Mouse (Mus musculus) ovary, postnatal 36 days (tissue): ENCODE measurements around the gene Zcchc14.
A peak's percentile ranks its signal among the peaks of the same experiment; 100 is the strongest.

ENCODE experiments used
- DNase-seq: peaks from one replicate; pipeline ENCODE4 v3.0.0; 2022; ENCODE audit warnings: low spot score, mixed read lengths

Zcchc14 gene

GRCm38 (mm10) chr8:121665329-121665728 is 12.6 kb upstream of the Zcchc14 start:
- DNase-seq = peak; percentile 67

GRCm38 (mm10) chr8:121663101-121663500 is 10.4 kb upstream of the Zcchc14 start:
- DNase-seq = no peak

- no peak for DNase-seq
Measured at GRCm38 (mm10) chr8:121661631-121662357, 9.1 kb upstream of the Zcchc14 start.

DNA sequence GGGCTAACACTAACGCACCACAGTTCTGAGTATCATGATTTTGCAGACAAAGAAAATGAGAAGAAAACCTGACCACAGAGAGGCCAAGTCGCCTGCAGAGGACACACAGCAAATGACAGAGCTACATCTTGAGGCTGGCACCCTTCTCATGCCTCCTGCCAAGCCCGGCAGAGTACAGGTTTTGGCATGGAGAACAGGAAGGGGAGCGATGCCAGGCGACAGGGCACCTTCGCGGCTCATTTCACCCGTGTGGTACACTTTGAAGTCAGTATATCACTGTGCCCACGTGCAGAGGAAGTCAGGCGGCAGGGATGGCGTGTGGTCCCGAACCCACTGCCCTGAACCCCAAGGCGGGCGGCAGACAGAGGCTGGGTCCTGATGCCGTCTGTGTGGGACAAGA is 7.9 kb upstream of the Zcchc14 start:
- DNase-seq = no peak

- no peak for DNase-seq
Measured at GRCm38 (mm10) chr8:121654966-121655494, 2.3 kb upstream of the Zcchc14 start.

- DNase-seq = no peak
Measured at GRCm38 (mm10) chr8:121654131-121654530, 1.4 kb upstream of the Zcchc14 start.

- no peak for DNase-seq
Measured at GRCm38 (mm10) chr8:121653340-121654019, 779 bp upstream of the Zcchc14 start.

DNA sequence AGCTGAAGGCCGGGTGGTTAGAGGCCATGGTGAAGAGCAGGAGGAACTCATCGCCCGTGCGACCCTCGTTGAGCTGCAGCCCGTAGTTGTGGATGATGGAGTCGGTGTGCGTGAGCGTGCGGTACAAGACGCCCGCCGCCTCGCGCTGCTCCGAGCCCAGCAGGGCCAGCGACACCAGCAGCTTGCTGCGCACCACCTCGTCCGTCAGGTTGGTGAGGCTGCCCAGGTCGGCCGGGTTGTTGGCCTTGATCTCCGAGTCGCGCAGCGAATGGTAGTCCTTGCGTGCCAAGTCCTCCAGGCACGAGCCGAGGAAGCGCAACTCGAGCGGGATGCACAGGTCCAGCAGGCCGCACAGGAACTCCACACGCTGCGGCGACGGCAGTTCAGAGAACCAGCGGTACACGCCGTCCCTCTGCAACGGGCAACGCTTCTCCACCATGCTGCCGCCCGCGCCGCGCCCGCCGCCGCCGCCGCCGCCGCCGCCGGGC is 783 bp downstream of the Zcchc14 start:
- DNase-seq = peak; percentile 58

DNA sequence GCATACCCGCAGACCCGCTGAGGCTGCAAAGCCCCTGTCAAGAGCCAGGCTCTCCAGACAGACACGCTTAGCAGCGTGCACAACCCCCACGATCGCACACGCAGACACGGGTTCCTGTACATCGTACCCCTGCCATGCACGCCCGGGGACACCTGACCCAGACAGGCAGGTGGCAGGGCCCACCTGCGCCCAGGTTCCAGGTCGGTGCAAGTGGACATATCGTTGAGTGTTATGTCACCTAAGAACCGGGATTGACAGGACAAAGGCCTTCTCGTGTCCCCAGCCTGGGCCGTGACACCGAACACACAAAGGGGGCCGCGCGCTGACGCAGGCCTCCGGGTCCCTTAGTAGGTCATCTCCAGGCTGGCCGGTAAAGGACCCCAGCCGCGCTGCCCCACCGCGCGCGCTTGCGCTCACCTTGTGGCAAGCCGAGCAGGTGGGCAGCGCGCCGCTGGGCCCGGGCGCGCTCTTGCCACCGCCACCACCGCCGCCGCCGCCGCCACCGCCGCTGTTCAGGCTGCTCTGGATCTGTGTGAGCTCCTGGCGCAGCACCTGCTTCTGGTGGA is 1.3 kb downstream of the Zcchc14 start:
- no peak for DNase-seq

DNA sequence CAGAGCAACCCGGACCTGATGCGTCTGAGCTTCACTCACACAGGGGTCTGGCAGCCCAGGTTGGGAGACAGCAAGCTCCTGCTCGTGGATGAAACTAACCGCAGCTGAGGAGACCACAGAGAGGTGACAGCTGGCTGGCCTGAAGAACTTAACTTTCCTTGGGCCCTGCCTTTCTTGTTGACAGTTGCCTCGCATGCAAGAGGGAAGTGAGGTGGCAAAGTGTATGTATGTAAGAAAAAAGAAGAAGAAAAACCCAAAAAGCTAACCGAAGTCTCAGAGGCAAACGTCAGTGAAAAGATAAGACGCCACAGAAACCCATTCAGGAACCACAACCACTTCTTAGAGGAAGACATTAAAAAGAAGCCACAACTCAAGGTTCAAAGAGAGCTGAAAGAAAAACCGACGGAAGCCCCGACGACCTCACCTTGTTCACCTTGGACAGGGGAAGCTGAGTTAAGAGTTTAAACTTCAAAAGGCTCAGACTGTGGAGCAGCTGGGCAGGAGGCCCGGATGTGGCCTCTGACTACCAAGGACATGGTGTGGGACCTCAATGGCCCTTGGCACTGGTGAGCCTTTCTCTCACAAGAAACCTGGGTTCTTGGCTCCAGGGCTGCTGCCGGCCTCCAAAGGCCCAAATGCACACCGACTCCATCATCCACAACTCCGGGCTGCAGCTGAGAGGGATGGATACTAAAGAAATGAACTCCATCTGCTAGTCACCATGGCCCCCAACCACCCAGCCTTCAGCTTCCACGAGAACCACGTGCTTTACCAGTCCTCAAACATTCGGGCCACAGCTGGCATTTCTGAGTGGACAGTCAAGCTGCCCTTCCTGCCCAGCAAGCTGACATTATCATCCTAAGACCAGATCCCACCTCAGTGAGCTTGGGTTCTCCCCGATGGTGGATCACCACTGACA is 2.1 kb downstream of the Zcchc14 start:
- no peak for DNase-seq

- DNase-seq = no peak
Measured at GRCm38 (mm10) chr8:121649904-121650303, 2.8 kb downstream of the Zcchc14 start.

DNA sequence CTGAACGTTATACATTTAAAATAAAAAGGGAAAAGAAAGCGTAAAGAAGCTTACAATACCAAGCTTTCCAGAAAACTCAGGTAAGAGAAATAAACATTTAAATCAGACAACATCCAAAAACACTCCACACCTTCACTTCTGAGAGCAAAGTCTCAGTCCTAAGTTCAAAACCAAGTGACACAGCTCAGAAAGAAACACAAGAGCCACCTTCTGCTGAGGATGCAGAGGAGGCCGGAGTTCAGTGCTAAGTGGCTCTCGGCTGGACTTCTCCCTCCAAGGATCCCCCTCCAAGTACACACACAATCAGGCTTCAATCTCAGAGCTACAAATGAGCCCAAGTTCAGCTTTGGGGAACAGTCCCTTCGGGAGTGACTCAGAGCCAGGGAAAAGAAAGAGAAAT is 3.3 kb downstream of the Zcchc14 start:
- DNase-seq = no peak

- no peak for DNase-seq
Measured at GRCm38 (mm10) chr8:121648451-121648850, 4.2 kb downstream of the Zcchc14 start.

DNA sequence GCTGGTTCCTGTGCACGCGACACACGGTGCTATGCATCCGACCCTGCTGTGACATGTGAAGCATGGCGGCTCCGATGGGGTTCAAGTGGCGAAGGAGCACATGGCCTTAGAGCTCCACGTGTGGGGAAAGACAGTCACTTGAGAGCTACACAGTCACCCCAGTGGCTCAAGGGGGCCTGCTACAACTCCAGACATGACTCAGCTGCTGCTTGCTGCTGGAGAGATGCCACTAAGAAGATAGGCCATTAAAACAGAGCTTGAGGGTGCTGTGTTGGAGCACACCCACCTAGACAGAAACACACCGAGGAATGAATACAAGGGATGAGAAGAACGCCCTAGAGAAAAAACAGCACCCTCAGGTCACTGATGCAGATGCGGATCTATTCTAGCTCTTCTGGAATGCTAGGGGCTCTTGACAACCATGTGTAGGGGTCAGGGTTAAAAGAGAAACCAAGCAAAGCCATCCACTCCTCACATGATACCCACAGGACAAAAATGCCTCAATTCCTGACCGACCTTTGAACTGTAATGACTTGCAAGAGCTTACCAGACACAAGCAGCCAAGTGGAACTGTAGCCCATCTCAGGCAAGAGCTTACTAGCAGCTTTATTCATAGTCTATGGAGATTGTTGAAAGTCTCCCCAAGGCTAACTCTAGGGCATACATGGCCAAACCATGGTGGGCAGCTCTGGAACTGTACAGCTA is 5.0 kb downstream of the Zcchc14 start:
- no peak for DNase-seq

DNA sequence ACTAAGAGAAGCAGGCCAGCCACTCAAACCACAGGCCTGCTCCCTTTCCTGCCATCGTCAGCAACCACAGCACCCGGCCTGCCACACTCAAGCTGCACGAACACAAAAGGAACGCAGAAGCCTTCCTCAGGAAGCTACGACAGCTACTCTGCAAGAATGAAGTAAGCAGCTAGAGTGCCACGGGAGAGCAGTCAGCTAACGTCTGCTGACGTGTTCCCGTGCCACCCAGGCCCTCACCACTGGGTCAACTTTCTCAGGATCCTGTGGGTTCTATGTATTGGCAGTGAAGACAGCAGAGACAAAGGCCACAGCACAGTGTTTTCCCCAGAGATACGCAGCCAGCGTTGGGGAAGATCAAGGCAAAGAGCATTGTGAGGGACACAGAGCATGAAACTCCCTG is 9.3 kb downstream of the Zcchc14 start:
- no peak for DNase-seq

DNA sequence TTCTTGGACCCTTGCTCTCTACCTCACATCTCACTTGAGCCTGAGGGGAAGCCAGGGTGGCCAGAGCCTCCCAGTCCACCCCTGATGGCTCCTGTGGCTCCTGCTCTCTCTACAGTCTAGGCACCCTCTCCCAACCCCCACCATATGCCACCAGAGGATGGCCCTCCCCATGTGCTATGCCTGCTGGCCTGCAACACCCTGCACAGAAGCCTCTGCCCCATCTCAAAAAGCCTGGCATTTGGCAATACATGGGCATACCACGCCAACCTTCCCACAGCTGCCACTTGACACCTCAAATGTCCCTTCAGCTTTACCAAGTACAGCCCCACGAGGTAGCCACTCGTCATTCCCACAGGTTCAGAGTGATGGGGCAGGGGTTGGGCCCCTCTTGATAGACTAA is 9.9 kb downstream of the Zcchc14 start:
- no peak for DNase-seq

DNA sequence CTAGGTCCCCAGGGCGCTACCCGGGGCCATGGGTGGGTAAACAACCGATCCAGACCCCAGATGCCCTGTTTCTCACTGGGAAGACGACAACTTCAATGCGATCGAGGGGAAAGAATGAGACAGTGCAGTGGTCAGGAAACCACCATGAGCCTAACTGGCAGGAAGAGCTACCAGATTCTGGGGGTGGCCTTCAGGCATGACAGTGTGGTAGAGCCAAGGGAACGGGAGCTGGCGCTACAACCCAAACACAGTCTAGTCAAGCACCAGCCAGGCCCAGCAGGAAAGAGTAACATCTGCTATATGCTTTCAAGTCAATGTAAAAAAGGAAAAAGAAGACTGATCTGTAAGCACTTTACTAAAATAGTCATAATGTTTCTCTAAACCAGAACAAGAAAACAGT is 16.5 kb downstream of the Zcchc14 start:
- no peak for DNase-seq

- DNase-seq = no peak
Measured at GRCm38 (mm10) chr8:121635534-121635933, 17.2 kb downstream of the Zcchc14 start.

GRCm38 (mm10) chr8:121632401-121632800 is 20.3 kb downstream of the Zcchc14 start:
- no peak for DNase-seq

DNA sequence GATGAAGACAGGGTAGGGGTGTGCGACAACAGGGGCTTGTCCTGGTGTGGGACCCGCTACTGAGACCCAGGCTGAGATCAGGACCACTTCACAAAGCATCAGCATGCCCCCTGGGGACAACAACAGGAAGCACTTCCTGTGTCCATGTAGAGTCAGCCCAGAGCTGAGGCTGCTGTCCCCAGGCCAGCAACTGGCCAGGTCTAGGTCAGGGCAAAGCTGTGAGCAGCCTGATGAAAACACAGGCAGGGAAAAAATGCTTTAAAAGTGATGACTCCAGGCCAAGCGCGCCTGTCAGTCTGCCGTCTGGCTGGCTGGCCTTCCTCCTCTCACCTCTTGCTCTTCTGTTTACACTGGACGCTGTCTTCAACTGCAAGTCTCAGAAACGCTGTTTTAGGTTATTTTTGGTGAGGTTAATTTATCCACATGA is 21.0 kb downstream of the Zcchc14 start:
- no peak for DNase-seq

GRCm38 (mm10) chr8:121628681-121629080 is 24.0 kb downstream of the Zcchc14 start:
- no peak for DNase-seq
